Mouse (Mus musculus) CH12.LX (cell line): ENCODE measurements around the gene Cdc42ep5. TPM values are rescaled to one million over a fixed set of nuclear protein-coding genes. Genes with fewer than 3 reads are reported as not detected.

ENCODE experiments used
- DNase-seq: peaks from one replicate; pipeline ENCODE4 v3.0.0-alpha.2; 2013; ENCODE audit errors: extremely low read depth
- H3K27ac ChIP-seq: 2 replicates; pipeline ENCODE4 v1.5.1; 2012; ENCODE audit warnings: low read depth, mild to moderate bottlenecking, control low read depth, moderate library complexity; ENCODE audit not compliant: insufficient read depth
- H3K27me3 ChIP-seq: replicated peaks from 2 replicates; pipeline ENCODE3; 2012; ENCODE audit warnings: inconsistent platforms
- H3K36me3 ChIP-seq, 2 experiments: replicated peaks in 1 of 2; 2 replicates each; pipeline versions ENCODE3 to v1.6.1; 2012; ENCODE audit warnings: inconsistent platforms in 1 of 2, low read length in 1 of 2, mild to moderate bottlenecking in 1 of 2, mixed read lengths in 1 of 2, moderate library complexity in 1 of 2; ENCODE audit not compliant: control insufficient read depth in 1 of 2, insufficient read depth in 1 of 2
- H3K4me1 ChIP-seq, 2 experiments: 2 replicates each; pipeline ENCODE4 v1.6.1; 2012; ENCODE audit warnings: inconsistent platforms in 1 of 2, moderate library complexity in 1 of 2; ENCODE audit not compliant: insufficient read depth in 2 of 2, control insufficient read depth in 1 of 2
- H3K4me2 ChIP-seq: 2 replicates; pipeline ENCODE4 v1.6.1; 2012; ENCODE audit warnings: low read depth, mild to moderate bottlenecking, control low read depth; ENCODE audit not compliant: poor library complexity, insufficient read depth, severe bottlenecking
- H3K4me3 ChIP-seq, 3 experiments: fragments of 150-350 bp in 1 of 3; sonication (generic) in 1 of 3; replicated peaks in 1 of 3; 2 replicates each; pipeline versions ENCODE3 to v1.5.1; 2011 to 2012; ENCODE audit warnings: low read depth in 2 of 3, low read length in 2 of 3, mild to moderate bottlenecking in 2 of 3, moderate library complexity in 2 of 3, control low read depth in 1 of 3, improper control_type of control experiment in 1 of 3, inconsistent platforms in 1 of 3, mixed read lengths in 1 of 3; ENCODE audit not compliant: poor library complexity in 1 of 3
- H3K79me2 ChIP-seq: replicated peaks from 2 replicates; pipeline ENCODE4 v1.6.1; 2012; ENCODE audit warnings: mild to moderate bottlenecking, moderate library complexity; ENCODE audit not compliant: control insufficient read depth, poor library complexity, insufficient read depth, severe bottlenecking; ENCODE audit errors: extremely low read depth
- H3K9ac ChIP-seq: 2 replicates; pipeline ENCODE4 v1.6.1; 2012; ENCODE audit warnings: low read depth, mild to moderate bottlenecking, control low read depth, moderate library complexity; ENCODE audit not compliant: insufficient read depth
- H3K9me3 ChIP-seq: replicated peaks from 2 replicates; pipeline ENCODE3; 2012; ENCODE audit warnings: low read length, inconsistent platforms, mixed read lengths
- CTCF ChIP-seq, 2 experiments: IDR thresholded peaks in 1 of 2; conservative IDR thresholded peaks in 1 of 2; 2 replicates each; pipeline ENCODE4 v1.5.1; 2011 to 2012; ENCODE audit warnings: low read depth in 2 of 2, low read length in 2 of 2, improper control_type of control experiment in 1 of 2, inconsistent platforms in 1 of 2, mild to moderate bottlenecking in 1 of 2, moderate library complexity in 1 of 2
- ELF1 ChIP-seq: IDR thresholded peaks from 2 replicates; pipeline ENCODE4 v1.6.1; 2014; ENCODE audit warnings: low read depth, mild to moderate bottlenecking, inconsistent platforms, low read length, improper control_type of control experiment
- EP300 ChIP-seq: IDR thresholded peaks from 2 replicates; pipeline ENCODE4 v1.6.1; 2011; ENCODE audit warnings: low read length, improper control_type of control experiment
- KAT2A ChIP-seq: IDR thresholded peaks from 2 replicates; pipeline ENCODE4 v1.6.1; 2012; ENCODE audit warnings: low read length, improper control_type of control experiment, inconsistent platforms; ENCODE audit not compliant: insufficient replicate concordance
- MAX ChIP-seq: IDR thresholded peaks from 2 replicates; pipeline ENCODE4 v1.6.1; 2011; ENCODE audit warnings: low read length, improper control_type of control experiment
- MEF2A ChIP-seq: IDR thresholded peaks from 2 replicates; pipeline ENCODE4 v1.6.1; 2014; ENCODE audit warnings: low read depth, mild to moderate bottlenecking, inconsistent platforms, low read length, improper control_type of control experiment, borderline replicate concordance
- MYC ChIP-seq: IDR thresholded peaks from 2 replicates; pipeline ENCODE4 v1.6.1; 2011; ENCODE audit warnings: low read depth, mild to moderate bottlenecking, improper control_type of control experiment, low read length
- NRF1 ChIP-seq: IDR thresholded peaks from 2 replicates; pipeline ENCODE4 v1.6.1; 2014; ENCODE audit warnings: low read depth, mild to moderate bottlenecking, inconsistent platforms, low read length, improper control_type of control experiment, moderate library complexity
- POLR2A ChIP-seq: IDR thresholded peaks from 2 replicates; pipeline ENCODE4 v1.6.1; 2011; ENCODE audit warnings: low read depth, mild to moderate bottlenecking, improper control_type of control experiment, low read length
- RCOR1 ChIP-seq: conservative IDR thresholded peaks from 2 replicates; pipeline ENCODE4 v1.6.1; 2012; ENCODE audit warnings: low read depth, mild to moderate bottlenecking, inconsistent platforms, low read length, improper control_type of control experiment
- SIN3A ChIP-seq: IDR thresholded peaks from 2 replicates; pipeline ENCODE4 v1.6.1; 2012; ENCODE audit warnings: low read length, improper control_type of control experiment, inconsistent platforms
- SMC3 ChIP-seq: IDR thresholded peaks from 2 replicates; pipeline ENCODE4 v1.6.1; 2011; ENCODE audit warnings: low read depth, low read length, improper control_type of control experiment
- TBP ChIP-seq: conservative IDR thresholded peaks from 2 replicates; pipeline ENCODE4 v1.6.1; 2011; ENCODE audit warnings: low read depth, low read length, improper control_type of control experiment
- TCF12 ChIP-seq: IDR thresholded peaks from 2 replicates; pipeline ENCODE4 v1.6.1; 2014; ENCODE audit warnings: low read depth, mild to moderate bottlenecking, inconsistent platforms, low read length, improper control_type of control experiment
- UBTF ChIP-seq: IDR thresholded peaks from 2 replicates; pipeline ENCODE4 v1.6.1; 2012; ENCODE audit warnings: low read depth, mild to moderate bottlenecking, inconsistent platforms, low read length, improper control_type of control experiment, moderate library complexity
- USF1 ChIP-seq: IDR thresholded peaks from 2 replicates; pipeline ENCODE4 v1.6.1; 2014; ENCODE audit warnings: low read depth, mild to moderate bottlenecking, inconsistent platforms, low read length, improper control_type of control experiment
- ZKSCAN1 ChIP-seq: IDR thresholded peaks from 2 replicates; pipeline ENCODE4 v1.6.1; 2012; ENCODE audit warnings: low read depth, inconsistent platforms, low read length, improper control_type of control experiment, borderline replicate concordance
- dilution Hi-C: fragments of 300-500 bp; cut with MboI; formaldehyde crosslinking; loops from 2 replicates; pipeline ENCODE4 v1.14.3; 2020; ENCODE audit warnings: low sequenced_read_pairs; ENCODE audit not compliant: extremely low pct_unique_long_range_greater_than_20kb, extremely low pct_ligation_motif_present
- in situ Hi-C: fragments of 300-500 bp; cut with MboI; formaldehyde crosslinking; loops from 3 replicates; pipeline ENCODE4 v1.14.3; 2019; ENCODE audit warnings: low sequenced_read_pairs, low pct_ligation_motif_present, low pct_unique_long_range_greater_than_20kb, mixed read lengths
- polyA plus RNA-seq: library from polyadenylated mRNA; unstranded; fragments of >175 nt; gene quantifications from 2 replicates; pipeline ENCODE4 v1.2.1, GENCODE M21; 2012; ENCODE audit warnings: low read depth; ENCODE audit not compliant: insufficient read length
- total RNA-seq, 2 experiments: library from RNA; depleted of rRNA; stranded (reverse); fragments of 300-350 nt in 1 of 2; fragments of >200 nt in 1 of 2; gene quantifications; 2 replicates each; pipeline ENCODE4 v1.2.3; 2012 to 2014

Gene Cdc42ep5
- total and polyA plus RNA-seq, 3 experiments, result 1.4 to 4.2 (median 2.1) TPM

DNA sequence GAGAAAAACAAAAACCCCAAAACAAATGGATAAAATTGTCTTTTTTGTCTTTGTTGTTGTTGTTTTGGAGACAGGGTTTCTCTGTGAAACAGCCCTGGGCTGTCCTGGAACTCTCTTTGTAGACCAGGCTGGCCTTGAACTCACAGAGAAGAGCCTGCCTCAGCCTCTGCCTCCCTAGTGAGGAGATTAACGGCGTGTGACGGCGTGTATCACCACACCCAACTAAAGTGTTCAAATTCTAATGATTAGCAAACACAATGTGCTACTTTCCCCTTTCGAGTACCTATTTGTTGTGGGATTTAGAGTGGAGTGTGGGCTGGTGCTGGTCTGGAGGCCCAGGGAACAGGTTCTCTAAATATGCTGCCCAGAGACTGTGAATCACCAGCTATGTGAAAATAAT, 29.7 kb downstream of the Cdc42ep5 start:
- Histone ChIP-seq H3K27ac (no peak overlapping the region), H3K79me2 (peaks cover 23% of the 10 kb centered on the region), H3K9ac (no peak overlapping the region), H3K27me3 (no peaks in the 10 kb centered on the region), H3K4me1 (peaks cover 6 to 44% of the 10 kb centered on the region in 2 experiments), H3K4me2 (no peak overlapping the region), H3K36me3 (peaks cover 13 to 57% of the 10 kb centered on the region in 2 experiments), H3K9me3 (no peaks in the 10 kb centered on the region), H3K4me3 (no peak overlapping the region)
- no peak for DNase-seq
- in situ Hi-C loops, result no loop called here
- TF ChIP-seq SMC3 (no peak), TBP (no peak), SIN3A (no peak), NRF1 (no peak), MAX (no peak), MYC (no peak), RCOR1 (no peak), EP300 (no peak), UBTF (no peak), POLR2A (no peak)
- dilution Hi-C loops, result no loop called here

DNA sequence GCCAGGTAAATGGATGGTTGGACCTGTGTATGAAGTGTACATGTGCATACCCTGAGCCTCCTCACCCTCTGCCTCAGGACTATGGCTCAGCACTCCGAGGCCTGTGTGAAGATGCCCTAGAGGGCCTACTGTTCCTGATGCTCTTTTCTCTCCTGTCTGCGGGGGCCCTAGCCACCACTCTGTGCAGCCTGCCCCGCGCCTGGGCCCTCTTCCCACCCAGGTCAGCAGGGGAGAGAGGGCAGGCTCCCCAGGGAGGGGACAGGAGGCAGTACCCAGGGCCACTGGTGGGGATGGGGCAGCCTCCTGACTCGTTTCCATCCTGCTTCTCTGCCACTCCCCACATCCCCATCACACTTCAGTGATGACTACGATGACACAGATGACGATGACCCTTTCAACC, 31.7 kb downstream of the Cdc42ep5 start:
- Histone ChIP-seq H3K27ac (no peak overlapping the region), H3K4me1 (peaks cover 0 to 27% of the 10 kb centered on the region in 2 experiments; a peak in 3 of 4 replicates), H3K9me3 (no peaks in the 10 kb centered on the region), H3K4me2 (no peak overlapping the region), H3K36me3 (peaks cover 0 to 42% of the 10 kb centered on the region in 2 experiments), H3K9ac (no peak overlapping the region), H3K79me2 (peaks cover 7% of the 10 kb centered on the region), H3K27me3 (no peaks in the 10 kb centered on the region), H3K4me3 (no peak overlapping the region)
- dilution Hi-C loops, result no loop called here
- in situ Hi-C loops, result no loop called here
- no peak for DNase-seq
- TF ChIP-seq MEF2A (no peak), USF1 (no peak), POLR2A (no peak), CTCF (conservative IDR thresholded peaks at IDR 0.05 in 1 of 2, IDR thresholded peaks at IDR 0.05 in 1 of 2; ENCODE audit: low read depth in 2 of 2, low read length in 2 of 2) (no peak), UBTF (no peak), KAT2A (no peak), TCF12 (no peak)

DNA sequence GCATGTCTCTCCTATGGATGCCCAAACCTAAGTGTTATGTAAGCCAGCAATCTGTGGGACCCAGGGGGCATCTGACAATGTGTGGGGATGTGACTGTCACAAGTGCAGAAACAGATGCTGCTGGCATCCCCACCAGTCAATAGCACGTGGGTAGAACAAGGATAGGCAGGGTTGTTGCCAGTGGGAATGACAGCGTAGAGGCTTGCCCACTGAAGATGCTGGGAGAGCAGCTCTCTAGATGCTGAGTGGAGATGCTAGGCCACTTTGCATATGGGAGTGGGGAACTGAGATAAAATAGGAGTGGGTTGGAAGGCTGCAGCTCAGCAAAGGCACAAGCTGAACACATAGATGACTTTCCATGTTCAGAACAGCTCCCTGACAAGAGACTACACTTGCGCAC, 32.1 kb downstream of the Cdc42ep5 start:
- no peaks in the 10 kb centered on the region for H3K9me3 ChIP-seq
- peaks cover 0 to 23% of the 10 kb centered on the region in 2 experiments; a peak in 2 of 4 replicates for H3K4me1 ChIP-seq
- dilution Hi-C loops (no loop called here), in situ Hi-C loops (no loop called here)
- no peak overlapping the region for H3K4me2 ChIP-seq
- no peak for DNase-seq
- H3K27ac ChIP-seq, result no peak overlapping the region
- TF ChIP-seq ELF1, result no peak
- TF ChIP-seq ZKSCAN1, result no peak
- TF ChIP-seq MAX, result no peak
- no peak for TF ChIP-seq UBTF
- no peak for TF ChIP-seq SIN3A
- H3K27me3 ChIP-seq, result no peaks in the 10 kb centered on the region
- peaks cover 0 to 44% of the 10 kb centered on the region in 2 experiments for H3K36me3 ChIP-seq
- H3K9ac ChIP-seq, result no peak overlapping the region
- no peak overlapping the region for H3K4me3 ChIP-seq
- peaks cover 3% of the 10 kb centered on the region for H3K79me2 ChIP-seq
